Mouse (Mus musculus) stomach, postnatal 0 days (tissue): Measurements from ENCODE around the gene Mycn. TPM values are rescaled to one million over a fixed set of nuclear protein-coding genes. Genes with fewer than 3 reads are reported as not detected.

Experiments used
- ATAC-seq: fragments of 200-750 bp; cut with Nextera tagmentation; 2 replicates; pipeline ENCODE4 v1.8.0; 2017; ENCODE audit not compliant: low FRiP score, low TSS enrichment
- DNase-seq: peaks from one replicate; pipeline ENCODE4 v3.0.0-alpha.2; 2016; ENCODE audit warnings: low spot score
- H3K27ac ChIP-seq: fragments of 300-500 bp; sonication (generic); replicated peaks from 2 replicates; pipeline ENCODE4 v1.5.1; 2014; ENCODE audit warnings: mild to moderate bottlenecking, control low read depth
- H3K27me3 ChIP-seq: fragments of 300-500 bp; sonication (generic); 2 replicates; pipeline ENCODE4 v1.6.1; 2014; ENCODE audit warnings: low read length; ENCODE audit not compliant: control insufficient read depth, insufficient read depth
- H3K36me3 ChIP-seq: fragments of 300-500 bp; sonication (generic); 2 replicates; pipeline ENCODE4 v1.6.1; 2014; ENCODE audit warnings: low read length, mixed read lengths; ENCODE audit not compliant: control insufficient read depth, insufficient read depth
- H3K4me1 ChIP-seq: fragments of 300-500 bp; sonication (generic); replicated peaks from 2 replicates; pipeline ENCODE4 v1.6.1; 2014; ENCODE audit warnings: antibody characterized with exemption; ENCODE audit not compliant: control insufficient read depth, insufficient read depth
- H3K4me2 ChIP-seq: fragments of 300-500 bp; sonication (generic); replicated peaks from 2 replicates; pipeline ENCODE4 v1.6.1; 2014; ENCODE audit warnings: low read depth, mild to moderate bottlenecking, control low read depth, moderate library complexity
- H3K4me3 ChIP-seq: fragments of 300-500 bp; sonication (generic); 2 replicates; pipeline ENCODE4 v1.5.1; 2014; ENCODE audit warnings: low read depth, low read length, control low read depth
- H3K9ac ChIP-seq: fragments of 300-500 bp; sonication (generic); 2 replicates; pipeline ENCODE4 v1.6.1; 2014; ENCODE audit warnings: mild to moderate bottlenecking, low read length, control low read depth, mixed read lengths
- H3K9me3 ChIP-seq: fragments of 300-500 bp; sonication (generic); 2 replicates; pipeline ENCODE4 v1.6.1; 2016; ENCODE audit warnings: low read length; ENCODE audit not compliant: control insufficient read depth
- CTCF ChIP-seq: IDR thresholded peaks from 2 replicates; pipeline ENCODE4 v1.5.1; 2016; ENCODE audit warnings: antibody characterized with exemption, low read depth, mild to moderate bottlenecking, moderate library complexity
- EP300 ChIP-seq: optimal IDR thresholded peaks from 2 replicates; pipeline ENCODE3; 2016; ENCODE audit warnings: antibody characterized with exemption
- WGBS: fragments of 180-500 bp; shearing (Covaris S2); extraction: QIAGEN DNeasy Blood & Tissue Kit; methylation state at CpG from one replicate; pipeline ENCODE4 v1.1.7; 2014; 5-methylcytosine and 5-hydroxymethylcytosine counted together
- polyA plus RNA-seq: library from polyadenylated mRNA; unstranded; fragments of >200 nt; fragmentation: Nextera tagmentation; extraction: Ambion mirVana; gene quantifications from 2 replicates; pipeline ENCODE4 v1.2.1, GENCODE M21; 2015

Gene Mycn
- polyA plus RNA-seq, 1 experiment from 2014 or later, result 14.0 TPM

- Histone ChIP-seq H3K9ac (peak overlapping the region; percentile 8; the same call in 1 of the 2 replicates), H3K4me1 (0 out of 2 replicates have a peak, but pooled peaks cover 3% of the 10 kb centered on the region), H3K4me2 (peak overlapping the region; percentile 41), H3K27ac (0 out of 2 replicates have a peak overlapping the region, but pooled peaks have one; percentile 13), H3K27me3 (no peaks in the 10 kb centered on the region), H3K9me3 (no peaks in the 10 kb centered on the region), H3K36me3 (no peaks in the 10 kb centered on the region), H3K4me3 (no peak overlapping the region)
- WGBS, result 17% methylated on average over 22 of the region's 23 CpGs
- TF ChIP-seq CTCF (no peak; the same call in 1 of the 2 replicates), EP300 (no peak)
- DNase-seq, result peak; percentile 66
- ATAC-seq, result peak; percentile 84
These were observed 37.2 kb downstream of the Mycn start for GRCm38 (mm10) chr12:12904512-12904953.

- 46% methylated on average over 1 of the region's 1 CpGs for WGBS
- H3K27ac ChIP-seq, result 0 out of 2 replicates have a peak overlapping the region, but pooled peaks have one; percentile 13
- no peak overlapping the region for H3K4me3 ChIP-seq
- H3K9me3 ChIP-seq, result no peaks in the 10 kb centered on the region
- no peaks in the 10 kb centered on the region for H3K27me3 ChIP-seq
- TF ChIP-seq EP300 (no peak), CTCF (no peak)
- DNase-seq (no peak), ATAC-seq (no peak)
- H3K4me1 ChIP-seq, result 0 out of 2 replicates have a peak, but pooled peaks cover 3% of the 10 kb centered on the region
- no peaks in the 10 kb centered on the region for H3K36me3 ChIP-seq
- H3K9ac ChIP-seq, result peak overlapping the region; percentile 8; the same call in 1 of the 2 replicates
- peak overlapping the region; percentile 41; the same call in 1 of the 2 replicates for H3K4me2 ChIP-seq
These were observed 37.6 kb downstream of the Mycn start for GRCm38 (mm10) chr12:12904086-12904485.

- no peaks in the 10 kb centered on the region for H3K27me3 ChIP-seq
- no peak overlapping the region for H3K4me3 ChIP-seq
- no peak for ATAC-seq
- WGBS, result 77% methylated on average over 1 of the region's 1 CpGs
- H3K4me1 ChIP-seq, result 0 out of 2 replicates have a peak, but pooled peaks cover 3% of the 10 kb centered on the region
- no peak overlapping the region for H3K9ac ChIP-seq
- H3K9me3 ChIP-seq, result no peaks in the 10 kb centered on the region
- H3K27ac ChIP-seq, result no peak overlapping the region
- no peak for DNase-seq
- H3K36me3 ChIP-seq, result no peaks in the 10 kb centered on the region
- no peak overlapping the region for H3K4me2 ChIP-seq
- TF ChIP-seq CTCF, result no peak
- TF ChIP-seq EP300, result no peak
These were observed 39.3 kb downstream of the Mycn start for GRCm38 (mm10) chr12:12902403-12902802.

GRCm38 (mm10) chr12:12898356-12899126 lies 43.2 kb downstream of the Mycn start:
- TF ChIP-seq EP300, result no peak
- TF ChIP-seq CTCF, result no peak
- Histone ChIP-seq H3K4me2 (no peak overlapping the region), H3K4me3 (no peak overlapping the region), H3K9ac (no peak overlapping the region), H3K36me3 (no peaks in the 10 kb centered on the region), H3K4me1 (no peaks in the 10 kb centered on the region), H3K27me3 (no peaks in the 10 kb centered on the region), H3K9me3 (no peaks in the 10 kb centered on the region), H3K27ac (no peak overlapping the region; the same call in 1 of the 2 replicates)
- WGBS, result 28% methylated on average over 2 of the region's 2 CpGs
- no peak for ATAC-seq
- no peak for DNase-seq

GRCm38 (mm10) chr12:12893986-12894385 lies 47.7 kb downstream of the Mycn start:
- 85% methylated on average over 8 of the region's 8 CpGs for WGBS
- DNase-seq (no peak), ATAC-seq (no peak)
- H3K9ac ChIP-seq, result no peak overlapping the region
- no peak overlapping the region for H3K4me2 ChIP-seq
- TF ChIP-seq EP300, result no peak
- TF ChIP-seq CTCF, result no peak
- H3K4me3 ChIP-seq, result no peak overlapping the region
- no peak overlapping the region for H3K27ac ChIP-seq
- H3K9me3 ChIP-seq, result no peaks in the 10 kb centered on the region
- no peaks in the 10 kb centered on the region for H3K4me1 ChIP-seq
- no peaks in the 10 kb centered on the region for H3K36me3 ChIP-seq
- H3K27me3 ChIP-seq, result no peaks in the 10 kb centered on the region
